Mouse (Mus musculus) liver, embryonic 14.5 days (tissue): ENCODE data around the gene A730061H03Rik.

Source experiments
- CTCF ChIP-seq: IDR thresholded peaks from 2 replicates; pipeline ENCODE4 v1.5.1; 2016; ENCODE audit warnings: antibody characterized with exemption, low read depth, control low read depth
- EP300 ChIP-seq: IDR thresholded peaks from 2 replicates; pipeline ENCODE4 v1.6.1; 2016; ENCODE audit warnings: antibody characterized with exemption, low read depth

- TF ChIP-seq CTCF (no peak), EP300 (no peak)
Observed at GRCm38 (mm10) chr14:55513927-55514326, 46.3 kb downstream of the A730061H03Rik start.
